Mouse (Mus musculus): ENCODE data around the gene Supt6. TPM values are rescaled to one million over a fixed set of nuclear protein-coding genes. Genes with fewer than 3 reads are reported as not detected.
"Not testable (repeated sequence)": the region's sequence is repeated elsewhere in the genome, so short reads cannot be mapped to it uniquely, and the experiment has no call there.

Supt6 gene
- total RNA-seq, 2 experiments from 2014 or later: 86.3 to 87.6 TPM

DNA sequence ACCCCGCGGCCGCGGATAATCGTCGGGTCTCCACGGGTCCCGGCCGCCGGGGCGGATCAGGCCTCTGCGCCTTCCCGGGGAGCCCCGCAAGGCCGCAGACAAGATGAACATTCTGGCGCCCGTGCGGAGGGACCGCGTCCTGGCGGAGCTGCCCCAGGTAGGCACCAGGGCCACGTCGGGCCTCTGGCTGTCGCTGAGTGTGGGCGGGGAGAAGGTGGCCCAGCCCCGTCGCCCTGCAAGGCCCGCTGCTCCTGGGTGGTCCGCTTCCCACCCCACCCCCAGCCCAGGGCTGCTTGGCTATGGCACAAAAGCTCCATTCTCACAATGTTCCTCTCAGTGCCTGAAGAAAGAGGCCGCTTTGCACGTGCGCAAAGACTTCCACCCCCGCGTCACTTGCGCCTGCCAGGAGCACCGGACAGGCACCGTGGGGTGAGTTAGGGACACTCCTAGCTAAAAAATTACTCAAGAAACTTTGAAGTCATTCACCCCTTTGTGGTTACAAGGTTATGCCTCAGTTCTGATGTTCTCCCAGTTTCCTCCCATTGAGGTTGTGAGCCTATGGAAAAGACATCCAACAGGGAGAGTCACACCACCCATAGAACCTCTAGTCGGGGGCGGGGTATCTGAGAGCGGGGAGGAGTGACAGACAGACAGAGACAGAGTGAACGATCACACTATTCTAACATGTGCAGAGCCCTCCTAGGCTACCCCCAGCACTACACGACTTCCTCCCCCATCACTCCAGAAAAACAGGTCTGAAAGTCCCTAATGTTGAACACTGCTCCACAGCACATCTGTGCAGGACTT lies 56.4 kb downstream of the Supt6 start:
- intact Hi-C loops (cut with DNase I): no loop called here

DNA sequence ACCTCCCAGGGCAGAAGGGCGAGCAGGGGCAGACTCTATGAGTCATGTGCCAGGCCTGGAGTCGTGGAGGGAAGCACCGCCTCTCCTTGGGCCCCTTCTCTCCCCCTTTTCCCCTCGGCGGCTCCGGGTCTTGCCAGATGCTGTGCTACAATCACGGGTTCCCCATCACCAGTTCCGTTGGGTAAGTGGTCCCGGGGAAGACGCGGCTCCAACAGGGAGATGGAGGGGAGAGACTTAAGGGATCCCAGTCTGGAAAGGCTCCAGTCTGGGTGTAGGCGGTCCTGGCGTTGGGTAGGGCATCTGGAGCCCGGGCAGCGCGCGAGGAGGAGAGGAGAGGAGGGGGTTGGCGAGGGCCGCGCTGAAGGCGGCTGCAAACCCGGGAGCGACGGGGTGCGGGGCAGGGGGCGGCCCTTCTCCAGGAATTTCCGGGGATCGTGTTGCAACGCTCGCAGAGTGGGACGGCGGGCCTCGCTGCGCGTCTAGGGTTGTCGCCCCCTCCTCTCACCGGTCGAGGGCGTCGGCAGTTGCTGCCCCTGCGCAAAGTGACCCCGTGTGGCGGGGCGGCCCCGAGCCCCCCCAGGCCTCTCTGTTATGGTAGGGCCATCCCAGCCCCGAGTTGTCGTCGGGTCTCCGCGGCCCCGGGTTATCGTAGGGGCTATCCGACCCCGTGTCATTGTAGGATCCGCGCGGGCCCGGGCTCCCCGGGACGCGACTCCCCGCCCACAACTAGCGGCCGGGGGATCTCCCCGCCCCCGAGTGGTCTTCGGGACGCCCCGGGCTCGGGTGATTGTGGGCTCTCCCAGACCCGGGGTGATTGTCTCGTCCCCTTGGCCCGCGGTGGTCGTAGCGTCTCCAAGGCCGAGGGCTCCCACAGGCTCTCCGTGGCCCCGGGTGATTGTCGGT lies 57.2 kb downstream of the Supt6 start, which contains the start of gene Rab34:
Gene Rab34 (plus strand): TSS at position 100 of the 903 bp plus-strand sequence.
- intact Hi-C loops (cut with DNase I): no loop called here
- DNase-seq (ENCODE audit: extremely low spot score in 1 of 2, low spot score in 2 of 2): peak; percentile 75 to 92

More for the DNA sequence above, 56.4 kb downstream of the Supt6 start:
- peak; percentile 83 to 92 for DNase-seq (ENCODE audit: extremely low spot score in 1 of 2, low spot score in 2 of 2)

GRCm38 (mm10) chr11:78184702-78185101 lies 61.1 kb downstream of the Supt6 start:
- DNase-seq (ENCODE audit: extremely low spot score in 1 of 2, low spot score in 2 of 2); intact Hi-C loops (cut with DNase I): not testable (repeated sequence)

DNA sequence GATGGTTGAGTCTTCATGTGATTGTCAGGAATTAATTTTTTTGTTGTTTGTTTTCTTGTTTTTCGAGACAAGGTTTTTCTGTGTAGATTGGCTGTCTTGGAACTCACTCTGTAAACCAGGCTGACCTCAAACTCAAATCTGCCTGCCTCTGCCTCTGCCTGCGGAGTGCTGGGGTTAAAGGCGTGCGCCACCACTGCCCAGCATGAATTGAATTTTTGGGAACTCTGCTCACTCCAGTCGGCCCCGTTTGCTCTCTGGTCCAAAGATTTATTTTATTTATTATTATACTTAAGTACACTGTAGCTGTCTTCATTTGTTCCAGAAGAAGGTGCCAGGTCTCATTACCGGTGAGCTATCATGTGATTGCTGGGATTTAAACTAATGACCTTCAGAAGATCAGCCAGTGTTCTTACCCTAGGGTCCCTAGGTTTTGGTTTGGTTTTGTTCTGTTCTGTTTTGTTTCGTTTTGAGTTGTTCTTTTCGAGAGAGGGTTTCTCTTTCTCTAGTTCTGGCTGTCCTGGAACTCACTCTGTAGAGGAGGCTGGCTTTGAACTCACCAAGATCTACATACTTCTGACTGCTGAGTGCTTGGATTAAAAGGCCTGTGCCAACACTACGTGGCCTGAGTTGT lies 61.8 kb downstream of the Supt6 start:
- intact Hi-C loops (cut with DNase I): no loop called here
- DNase-seq (ENCODE audit: extremely low spot score in 1 of 2, low spot score in 2 of 2): no peak

DNA sequence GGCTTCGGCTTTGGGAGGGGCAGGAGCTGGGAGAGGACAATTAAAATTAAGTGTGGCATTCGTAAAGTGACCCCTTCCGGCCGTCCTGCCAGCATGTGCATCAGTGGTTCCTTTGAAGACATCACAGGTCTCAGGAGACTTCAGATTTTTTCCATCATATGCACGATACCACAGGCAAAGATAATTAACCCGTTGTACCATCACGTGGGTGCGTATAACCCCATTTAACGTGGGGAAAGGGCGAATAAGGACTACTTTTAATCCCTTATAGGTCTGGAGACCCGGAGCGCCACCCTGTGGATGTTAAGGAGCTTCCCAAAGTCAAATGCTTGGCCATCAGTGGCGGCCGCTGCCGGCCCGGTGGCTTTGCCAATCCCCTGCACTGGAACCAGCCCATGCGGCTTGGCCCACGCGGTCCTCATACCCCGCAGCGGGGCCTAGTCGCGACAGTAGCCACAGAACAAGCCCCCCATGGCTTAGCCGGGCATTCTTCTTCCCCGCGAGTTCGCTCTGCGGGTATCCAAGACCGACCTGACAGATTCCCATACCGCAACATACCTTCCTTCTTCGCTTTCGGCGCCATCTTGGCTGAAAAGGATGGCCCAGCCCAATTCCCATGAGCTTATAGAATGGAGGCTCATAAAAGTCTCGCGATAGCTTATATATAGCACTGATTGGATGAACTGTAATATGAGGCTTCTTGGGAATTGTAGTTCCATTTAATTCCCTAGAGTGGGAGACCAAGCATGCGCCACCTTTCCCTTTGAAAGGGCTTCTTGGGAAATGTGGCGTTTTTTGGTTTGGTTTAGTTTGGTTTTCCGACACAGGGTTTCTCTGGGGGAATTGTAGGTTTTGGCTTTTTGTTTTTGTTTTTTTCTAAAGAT lies 62.6 kb downstream of the Supt6 start, which contains the start of gene Rpl23a:
Gene Rpl23a (minus strand): TSS at position 624 of the 884 bp plus-strand sequence.
- peak; percentile 84 to 89 for DNase-seq (ENCODE audit: extremely low spot score in 1 of 2, low spot score in 2 of 2)
- intact Hi-C loops (cut with DNase I): no loop called here

DNA sequence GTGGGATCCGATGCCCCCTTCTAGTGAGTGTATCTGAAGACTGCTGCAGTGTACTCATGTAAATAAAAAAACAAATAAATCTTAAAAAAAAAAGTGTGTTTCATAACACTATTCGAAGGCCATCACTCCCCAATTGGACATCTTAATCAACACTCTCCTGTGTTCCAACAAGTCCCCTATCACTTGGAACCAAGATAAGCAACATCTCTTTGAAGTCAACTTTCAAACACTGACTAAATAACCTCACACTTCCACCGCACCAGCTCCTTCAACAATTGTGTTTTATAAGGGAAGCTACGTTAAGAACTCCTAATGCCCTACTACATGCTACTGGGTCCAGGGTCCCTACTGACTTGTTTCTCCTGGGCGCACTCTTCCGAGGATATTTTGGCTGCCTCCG lies 63.3 kb downstream of the Supt6 start:
- no peak for DNase-seq (ENCODE audit: extremely low spot score in 1 of 2, low spot score in 2 of 2)
- intact Hi-C loops (cut with DNase I): no loop called here

GRCm38 (mm10) chr11:78181830-78182357 lies 63.9 kb downstream of the Supt6 start:
- intact Hi-C loops (cut with DNase I): no loop called here

DNA sequence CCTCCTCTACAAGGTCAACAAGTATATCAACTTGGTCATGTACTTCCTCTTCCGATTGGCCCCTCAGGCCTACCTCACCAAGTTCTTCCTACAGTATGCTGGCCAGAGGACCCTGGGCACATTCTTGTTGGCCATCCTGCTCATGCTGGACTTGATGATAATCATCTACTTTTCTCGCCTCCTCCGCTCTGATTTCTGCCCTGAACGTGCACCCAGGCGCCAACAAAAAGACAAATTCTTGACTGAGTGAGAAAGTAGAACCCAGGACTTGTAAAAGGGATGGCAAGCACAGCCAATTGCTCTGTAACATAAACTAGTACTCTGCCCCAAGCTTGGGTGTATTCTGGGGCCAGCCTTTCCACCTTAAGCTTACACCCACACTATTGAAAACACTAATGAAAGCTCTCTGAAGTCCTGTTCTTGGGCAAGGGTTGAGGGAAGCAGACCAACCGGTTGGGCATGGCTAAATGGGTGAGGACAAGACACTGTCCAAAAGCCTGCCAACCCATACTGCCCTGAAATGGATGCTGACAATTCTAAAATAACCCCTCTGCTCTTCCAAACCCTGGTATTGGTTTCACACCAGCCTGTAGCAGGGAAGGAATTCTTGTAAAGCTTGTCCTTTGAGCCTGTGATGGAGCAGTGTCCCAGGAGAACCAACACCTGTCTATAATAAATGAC lies 65.6 kb downstream of the Supt6 start:
- intact Hi-C loops (cut with DNase I): no loop called here
- no peak for DNase-seq (ENCODE audit: extremely low spot score in 1 of 2, low spot score in 2 of 2)

More at GRCm38 (mm10) chr11:78181830-78182357, 63.9 kb downstream of the Supt6 start:
- no peak for DNase-seq (ENCODE audit: extremely low spot score in 1 of 2, low spot score in 2 of 2)

DNA sequence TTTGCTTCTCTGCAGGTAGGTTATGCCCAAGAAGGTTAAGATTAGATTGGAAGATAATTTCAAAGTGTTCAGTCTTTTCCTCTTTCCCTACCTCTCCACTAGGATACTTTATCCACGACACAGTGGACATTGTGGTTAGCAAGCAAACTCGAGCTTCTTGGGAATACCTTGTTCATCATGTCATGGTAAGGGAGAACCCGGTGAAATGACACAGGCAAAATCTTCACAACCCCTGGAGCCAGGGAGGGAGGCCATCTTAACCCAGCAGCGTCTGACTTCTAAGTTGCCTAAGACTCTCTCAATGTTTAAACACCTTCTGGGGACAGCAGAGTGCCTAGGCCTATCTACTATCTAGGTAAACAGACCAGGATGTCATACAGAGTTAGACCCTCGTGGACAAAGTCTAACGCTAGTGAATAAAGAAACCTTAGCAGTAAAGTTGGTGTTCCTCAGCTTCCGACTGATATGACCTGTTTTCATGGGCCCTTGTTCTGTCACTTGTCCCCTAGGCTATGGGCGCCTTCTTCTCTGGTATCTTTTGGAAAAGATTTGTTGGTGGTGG lies 66.3 kb downstream of the Supt6 start:
- DNase-seq (ENCODE audit: extremely low spot score in 1 of 2, low spot score in 2 of 2): no peak
- intact Hi-C loops (cut with DNase I): loop anchor here (5.0 to 10.0 kb wide), 3 partner anchors 117 to 355 kb away; partner anchors contain the start of gene Phf12

GRCm38 (mm10) chr11:78178859-78179437 lies 66.8 kb downstream of the Supt6 start:
- DNase-seq (ENCODE audit: extremely low spot score in 1 of 2, low spot score in 2 of 2): peak; percentile 76 to 82
- intact Hi-C loops (cut with DNase I): loop anchor here (5.0 to 10.0 kb wide), 3 partner anchors 117 to 354 kb away; partner anchors contain the start of gene Phf12

DNA sequence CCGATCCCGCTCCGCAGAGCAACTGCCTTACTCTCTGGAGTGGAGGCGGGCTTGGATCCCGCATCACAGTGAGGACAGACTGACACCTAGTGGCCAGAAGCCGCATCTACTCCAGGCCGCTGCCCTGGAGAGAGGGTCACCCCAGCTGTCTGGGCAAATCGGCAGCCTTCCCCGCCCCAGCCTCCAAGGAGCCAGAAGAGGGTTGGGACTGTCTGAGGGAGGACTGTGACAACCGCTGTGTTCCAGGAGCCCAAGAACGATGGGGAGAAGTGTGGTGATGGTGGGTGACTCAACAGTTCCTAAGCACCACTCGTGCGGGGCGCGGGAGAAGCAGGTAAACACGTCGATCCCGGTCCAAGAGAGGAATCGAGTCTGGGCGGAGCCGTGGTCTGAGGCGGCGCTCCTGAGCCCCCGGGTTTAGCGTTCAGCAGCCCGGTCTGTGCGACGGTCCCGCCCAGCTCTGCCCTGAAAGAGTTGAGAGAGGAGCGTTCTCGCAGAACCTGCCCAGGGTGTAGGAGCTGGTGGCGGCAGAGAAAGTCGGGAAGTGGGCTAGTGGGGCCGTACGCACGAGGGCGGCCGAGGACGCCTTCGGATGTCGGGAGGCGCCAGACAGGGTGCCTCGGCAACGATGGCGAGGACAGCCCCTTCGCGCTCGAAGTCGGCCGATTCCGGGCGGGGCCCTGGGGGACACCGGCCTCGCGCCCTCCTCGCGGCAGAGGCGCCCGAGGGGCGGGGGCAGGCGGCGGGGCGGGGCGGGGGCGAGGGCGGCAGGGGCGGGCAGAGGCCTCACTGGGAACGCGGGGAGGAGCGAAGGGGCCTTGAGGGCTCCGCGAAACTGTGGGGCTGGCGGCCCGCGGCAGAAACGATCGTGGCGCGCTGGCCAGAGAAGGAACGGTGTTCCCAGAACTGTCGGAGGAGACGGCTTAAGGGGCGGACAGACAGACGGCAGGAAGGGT lies 67.6 kb downstream of the Supt6 start:
- intact Hi-C loops (cut with DNase I): loop anchor here (2.0 to 10.0 kb wide), 4 partner anchors 116 to 353 kb away; partner anchors contain the start of gene Phf12

DNA sequence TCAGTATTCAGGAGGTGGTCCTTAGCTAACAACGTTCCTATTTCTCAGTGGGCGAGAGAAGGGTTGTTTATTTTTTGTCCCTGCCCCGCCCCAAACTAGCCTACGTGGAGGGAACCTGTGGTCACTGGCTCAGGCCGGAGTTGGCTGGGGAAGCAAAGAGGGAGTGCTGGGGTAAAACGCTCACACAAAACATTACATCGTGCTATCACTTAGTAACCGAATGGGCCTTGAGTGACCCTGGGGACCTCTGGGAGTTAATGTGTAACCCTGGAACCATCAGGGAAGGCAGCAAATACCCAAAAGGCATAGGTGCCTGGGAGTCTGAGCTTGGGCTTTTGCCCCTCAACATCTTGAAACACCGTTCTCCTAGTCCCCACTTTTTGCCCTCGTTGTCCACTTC lies 68.3 kb downstream of the Supt6 start:
- intact Hi-C loops (cut with DNase I): loop anchor here (2.0 to 10.0 kb wide), 4 partner anchors 115 to 353 kb away; partner anchors contain the start of gene Phf12
- DNase-seq (ENCODE audit: extremely low spot score in 1 of 2, low spot score in 2 of 2): peak in 1 of 2 experiments; percentile 55

More for the DNA sequence above, 67.6 kb downstream of the Supt6 start:
- DNase-seq (ENCODE audit: extremely low spot score in 1 of 2, low spot score in 2 of 2): peak; percentile 93 to 95

- intact Hi-C loops (cut with DNase I): loop anchor here (2.0 to 10.0 kb wide), 4 partner anchors 115 to 352 kb away; partner anchors contain the start of gene Phf12
- no peak for DNase-seq (ENCODE audit: extremely low spot score in 1 of 2, low spot score in 2 of 2)
These were observed 68.9 kb downstream of the Supt6 start for GRCm38 (mm10) chr11:78176905-78177331.

- intact Hi-C loops (cut with DNase I): loop anchor here (2.0 to 10.0 kb wide), 4 partner anchors 114 to 352 kb away; partner anchors contain the start of gene Phf12
- DNase-seq (ENCODE audit: extremely low spot score in 1 of 2, low spot score in 2 of 2): peak in 1 of 2 experiments; percentile 90
These were observed 69.4 kb downstream of the Supt6 start, which contains the start of the genes Nek8 and Tlcd1 for GRCm38 (mm10) chr11:78176402-78176862. TSS of gene Nek8 (minus strand) at chr11:78176675. TSS of gene Tlcd1 (plus strand) at chr11:78176711.
